Mouse (Mus musculus) left cerebral cortex, adult 11 months (tissue): ENCODE results near the gene Cacna1g.
A peak's percentile ranks its signal among the peaks of the same experiment; 100 is the strongest.

Source experiments
- DNase-seq: peaks from one replicate; pipeline ENCODE4 v3.0.0; 2022; ENCODE audit warnings: low spot score

Cacna1g gene

GRCm38 (mm10) chr11:94445300-94445699 is 28.7 kb downstream of the Cacna1g start:
- no peak for DNase-seq

- DNase-seq: no peak
Measured at GRCm38 (mm10) chr11:94444829-94445228, 29.2 kb downstream of the Cacna1g start.

- DNase-seq: no peak
Measured at GRCm38 (mm10) chr11:94441752-94442151, 32.2 kb downstream of the Cacna1g start.

- no peak for DNase-seq
Measured at GRCm38 (mm10) chr11:94441122-94441521, 32.9 kb downstream of the Cacna1g start.

GRCm38 (mm10) chr11:94440421-94440820 is 33.6 kb downstream of the Cacna1g start:
- DNase-seq: no peak

DNA sequence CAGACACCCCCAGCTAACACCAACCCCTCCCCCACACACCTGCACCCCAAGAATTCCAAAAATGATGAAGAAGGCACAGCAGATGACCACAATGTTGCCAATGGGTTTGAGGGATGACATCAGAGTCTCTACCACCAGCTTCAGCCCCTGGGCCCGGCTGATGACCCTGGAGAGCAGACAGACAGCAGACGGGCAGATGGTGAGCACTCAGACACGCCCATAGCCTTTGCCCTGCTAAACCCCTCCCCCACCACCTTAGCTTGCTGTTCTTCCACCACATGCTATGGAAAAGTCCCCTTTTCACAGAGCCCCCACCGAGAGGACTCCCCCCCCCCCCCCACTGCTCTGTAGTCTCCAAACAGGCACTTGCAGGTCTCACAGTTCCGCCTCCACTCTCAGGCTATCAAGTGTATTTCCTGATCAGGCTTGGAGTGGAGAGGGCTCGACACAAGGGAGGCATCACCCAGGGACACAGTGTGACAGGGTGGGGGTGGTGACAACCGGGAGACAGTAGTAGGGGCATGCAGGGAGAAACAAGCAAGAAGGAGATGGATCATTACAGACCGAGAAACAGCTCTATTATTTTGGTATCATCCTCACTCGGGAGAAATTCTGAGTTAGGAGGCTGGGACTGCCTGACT is 44.9 kb downstream of the Cacna1g start:
- DNase-seq: no peak

DNA sequence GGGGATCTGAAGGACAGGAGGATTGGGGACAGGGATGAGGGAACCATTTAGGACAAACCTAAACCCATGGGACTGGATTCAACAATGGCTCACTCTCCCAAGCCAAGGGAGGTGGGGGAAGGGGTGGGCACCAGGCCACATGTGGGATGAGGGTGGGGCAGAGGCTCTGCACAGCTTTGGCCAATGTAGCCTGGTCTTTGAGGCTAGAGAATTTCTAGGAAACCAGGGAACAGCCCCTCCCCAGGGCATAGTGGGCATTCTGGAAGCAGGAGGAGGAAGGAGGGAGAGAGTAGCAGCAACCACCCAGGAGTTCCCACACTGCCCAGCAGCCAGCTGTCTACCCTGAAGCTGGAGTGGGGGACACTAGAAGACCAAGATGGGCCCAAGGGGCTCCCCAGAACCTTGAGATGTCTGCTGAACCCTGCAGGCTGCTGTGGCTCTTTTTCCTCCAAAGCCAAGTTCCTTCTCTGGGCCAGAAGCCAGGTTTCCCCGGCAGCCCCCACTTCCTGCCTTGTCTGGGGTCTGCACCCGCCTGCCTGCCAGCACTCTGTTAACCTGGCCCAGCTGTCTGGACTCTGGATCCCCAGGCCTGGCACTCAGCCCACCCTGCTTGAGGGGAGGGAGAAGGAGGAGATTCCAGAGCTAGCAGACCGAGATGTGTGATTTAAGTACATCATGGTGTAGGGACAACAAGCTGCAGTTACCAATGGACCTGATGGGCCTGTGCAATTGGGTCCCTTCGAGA is 45.7 kb downstream of the Cacna1g start:
- DNase-seq: no peak

GRCm38 (mm10) chr11:94425656-94426055 is 48.3 kb downstream of the Cacna1g start:
- no peak for DNase-seq

- DNase-seq: no peak
Measured at GRCm38 (mm10) chr11:94425215-94425614, 48.8 kb downstream of the Cacna1g start.

GRCm38 (mm10) chr11:94424380-94424779 is 49.6 kb downstream of the Cacna1g start:
- DNase-seq: no peak

- no peak for DNase-seq
Measured at GRCm38 (mm10) chr11:94423855-94424254, 50.1 kb downstream of the Cacna1g start.

- DNase-seq: no peak
Measured at GRCm38 (mm10) chr11:94420991-94421390, 53.0 kb downstream of the Cacna1g start.

GRCm38 (mm10) chr11:94420325-94420724 is 53.7 kb downstream of the Cacna1g start:
- DNase-seq: no peak

GRCm38 (mm10) chr11:94419004-94419727 is 54.8 kb downstream of the Cacna1g start:
- DNase-seq: no peak

- no peak for DNase-seq
Measured at GRCm38 (mm10) chr11:94414042-94414441, 60.0 kb downstream of the Cacna1g start.

- no peak for DNase-seq
Measured at GRCm38 (mm10) chr11:94413516-94413915, 60.5 kb downstream of the Cacna1g start.

- no peak for DNase-seq
Measured at GRCm38 (mm10) chr11:94412998-94413469, 61.0 kb downstream of the Cacna1g start.

DNA sequence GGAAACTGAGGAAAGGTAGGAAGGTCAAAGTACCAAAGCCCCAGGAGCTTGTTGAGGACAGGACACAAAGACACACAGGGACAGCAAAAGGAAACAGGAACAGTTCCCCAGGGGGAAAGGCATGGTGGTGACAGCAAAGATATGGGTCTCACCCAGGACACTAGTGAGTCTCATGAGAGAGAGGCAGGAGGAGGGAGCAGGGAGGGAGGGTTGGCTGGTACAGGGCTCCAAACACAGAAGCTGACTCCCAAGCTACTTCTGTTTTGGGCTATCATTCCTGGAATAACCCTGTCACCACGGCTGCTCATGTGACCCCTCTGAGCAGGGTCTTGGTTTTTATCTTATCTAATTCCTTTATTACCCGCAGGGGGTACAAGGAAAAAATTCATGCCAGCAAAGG is 61.4 kb downstream of the Cacna1g start:
- no peak for DNase-seq

DNA sequence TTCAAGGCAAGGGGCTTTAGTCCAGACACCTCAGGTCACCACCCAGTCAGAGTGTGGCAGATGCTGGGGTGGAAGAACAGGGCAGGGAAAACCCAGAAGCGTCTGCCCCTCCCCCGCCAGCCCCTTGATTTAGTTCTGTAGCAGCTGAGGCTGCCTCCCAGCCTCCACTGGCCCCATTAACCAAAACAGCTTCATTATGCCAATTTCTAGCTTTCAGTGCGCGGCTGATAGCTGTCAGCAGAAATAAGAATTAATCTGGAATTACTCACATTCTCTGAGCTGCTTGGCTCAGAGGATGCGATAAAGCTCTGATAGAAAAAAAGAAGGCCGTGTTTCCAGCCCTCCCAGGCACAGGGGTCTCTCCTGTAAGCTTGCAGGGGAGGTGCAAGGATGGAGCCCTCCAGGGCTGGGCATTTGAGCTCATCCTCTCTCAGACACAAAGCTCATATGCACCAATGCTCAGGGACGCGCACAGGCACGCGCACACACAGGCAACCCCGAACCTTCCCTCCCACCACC is 66.1 kb downstream of the Cacna1g start:
- DNase-seq: no peak

DNA sequence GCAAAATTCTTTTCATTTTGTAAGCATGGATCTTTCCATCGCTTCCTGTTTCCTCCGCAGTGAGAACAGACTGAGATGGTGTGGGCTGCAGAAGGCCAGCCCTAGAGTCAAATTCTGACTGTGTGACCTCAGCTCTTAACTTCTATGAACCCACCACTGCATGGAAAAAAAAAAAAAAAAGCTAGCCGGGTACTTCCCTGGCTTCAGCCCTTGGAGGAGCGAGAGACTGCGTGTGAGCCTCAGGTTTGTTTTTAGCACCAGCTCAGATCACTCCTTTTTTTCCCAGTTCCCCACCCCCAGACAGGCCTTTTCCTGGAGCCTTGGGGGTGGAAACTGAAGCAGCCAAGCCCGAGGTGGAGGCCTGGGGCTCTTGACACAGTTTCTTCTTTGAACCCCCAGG is 68.7 kb downstream of the Cacna1g start:
- peak; percentile 50 for DNase-seq

DNA sequence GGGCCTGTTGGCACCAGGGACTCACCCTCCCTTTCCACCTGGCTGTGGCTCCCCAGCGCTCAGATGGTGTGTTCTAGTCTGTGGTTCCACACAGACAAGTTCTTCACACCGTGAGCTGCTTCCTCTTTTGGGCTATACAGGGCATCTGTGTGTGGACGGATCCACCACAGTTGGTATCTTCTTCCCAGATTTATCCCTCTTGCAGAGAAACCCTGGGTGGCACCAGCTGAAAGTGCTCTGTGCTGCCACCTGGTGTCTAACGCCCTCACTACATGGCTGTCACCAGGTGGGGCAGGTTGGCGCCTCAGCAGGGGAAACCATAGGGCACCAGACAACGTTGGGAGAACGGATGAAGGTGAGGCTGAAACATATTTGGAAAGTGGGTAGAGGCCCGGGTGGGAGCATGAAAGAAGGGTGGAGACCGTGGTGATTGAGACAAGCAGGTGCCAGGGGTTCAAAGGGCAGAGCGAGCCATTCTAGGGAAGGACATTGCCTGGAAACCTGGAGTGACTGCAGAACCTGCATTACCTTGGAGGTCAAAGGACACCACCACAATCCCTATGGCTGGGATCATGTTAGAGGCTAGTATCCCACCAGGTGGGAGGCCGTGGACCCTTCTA is 69.2 kb downstream of the Cacna1g start:
- peak; percentile 65 for DNase-seq

DNA sequence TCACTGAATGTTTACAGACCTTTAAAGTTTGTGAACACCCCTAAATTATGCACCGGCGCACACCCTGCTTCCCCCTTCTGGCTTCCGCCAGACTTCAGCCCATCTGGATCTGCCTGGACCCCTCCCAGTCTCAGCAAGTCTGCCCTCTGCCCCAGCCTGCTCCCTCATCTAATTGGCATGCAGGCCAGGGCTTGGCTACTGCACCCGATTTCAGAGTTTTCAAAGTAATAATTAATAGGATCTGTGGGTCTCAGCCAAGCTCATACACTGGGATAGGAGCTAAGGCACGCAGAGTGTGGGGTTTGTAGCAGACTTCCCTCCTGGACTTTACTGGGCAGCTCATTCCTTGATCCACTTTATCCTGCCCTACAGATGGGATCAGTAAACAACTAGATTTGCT is 69.8 kb downstream of the Cacna1g start:
- no peak for DNase-seq
